Mouse (Mus musculus): ENCODE measurements around the gene Macf1. TPM values are rescaled to one million over a fixed set of nuclear protein-coding genes. Genes with fewer than 3 reads are reported as not detected.

Gene Macf1
- polyA plus RNA-seq, 1 experiment from 2014 or later: 55.5 TPM

DNA sequence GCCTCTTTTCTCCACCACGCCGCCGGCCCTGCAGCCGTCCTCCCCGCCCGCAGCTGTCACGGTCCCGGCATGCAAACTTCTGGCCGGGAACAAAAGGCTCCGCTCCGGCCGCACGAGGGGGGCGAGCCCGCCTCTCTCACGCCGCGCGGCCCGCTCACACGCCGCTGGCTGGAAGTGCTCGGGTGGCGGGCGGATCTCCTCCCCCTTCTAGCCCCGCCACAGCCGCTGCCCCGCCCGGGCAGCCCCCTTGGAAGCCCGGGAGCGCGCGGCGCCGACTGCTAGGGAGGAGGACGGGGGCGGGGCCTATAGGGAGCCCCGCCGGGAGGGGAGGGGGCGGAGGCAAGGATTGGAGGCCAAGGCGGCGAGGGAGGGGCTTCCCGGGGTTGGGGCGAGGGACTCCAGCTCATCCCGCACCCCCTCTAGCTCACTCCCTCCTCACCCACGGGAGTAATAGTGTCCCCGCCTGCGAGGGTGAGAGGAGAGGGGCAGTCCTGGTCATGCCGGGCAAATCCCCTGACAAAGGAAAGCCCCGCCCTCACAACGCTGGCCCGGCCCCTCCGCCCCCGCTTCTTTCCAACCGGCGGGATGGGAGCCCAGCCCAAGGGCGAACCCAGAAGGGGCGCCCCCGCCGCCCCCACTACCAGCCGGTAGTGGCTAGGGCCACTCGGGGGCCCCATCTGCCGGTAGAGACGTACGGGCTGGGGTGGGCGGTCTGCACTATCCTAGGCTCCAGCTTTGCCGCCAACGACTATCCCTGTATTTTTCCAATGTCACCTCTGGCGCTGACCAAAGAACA lies 272.2 kb downstream of the Macf1 start:
- Histone ChIP-seq H3K36me3 (peaks cover 34% of the 10 kb centered on the region), H3K4me3 (peak overlapping the region; percentile 90), H3K27me3 (ENCODE audit: low read depth, poor library complexity, severe bottlenecking) (no peaks in the 10 kb centered on the region), H3K4me1 (peaks cover 61% of the 10 kb centered on the region), H3K9me3 (replicated peaks) (no peaks in the 10 kb centered on the region), H3K27ac (peak overlapping the region; percentile 99)
- under 1% methylated on average over 68 of the region's 69 CpGs for WGBS
- peak; percentile 95 for DNase-seq (ENCODE audit: low spot score)

DNA sequence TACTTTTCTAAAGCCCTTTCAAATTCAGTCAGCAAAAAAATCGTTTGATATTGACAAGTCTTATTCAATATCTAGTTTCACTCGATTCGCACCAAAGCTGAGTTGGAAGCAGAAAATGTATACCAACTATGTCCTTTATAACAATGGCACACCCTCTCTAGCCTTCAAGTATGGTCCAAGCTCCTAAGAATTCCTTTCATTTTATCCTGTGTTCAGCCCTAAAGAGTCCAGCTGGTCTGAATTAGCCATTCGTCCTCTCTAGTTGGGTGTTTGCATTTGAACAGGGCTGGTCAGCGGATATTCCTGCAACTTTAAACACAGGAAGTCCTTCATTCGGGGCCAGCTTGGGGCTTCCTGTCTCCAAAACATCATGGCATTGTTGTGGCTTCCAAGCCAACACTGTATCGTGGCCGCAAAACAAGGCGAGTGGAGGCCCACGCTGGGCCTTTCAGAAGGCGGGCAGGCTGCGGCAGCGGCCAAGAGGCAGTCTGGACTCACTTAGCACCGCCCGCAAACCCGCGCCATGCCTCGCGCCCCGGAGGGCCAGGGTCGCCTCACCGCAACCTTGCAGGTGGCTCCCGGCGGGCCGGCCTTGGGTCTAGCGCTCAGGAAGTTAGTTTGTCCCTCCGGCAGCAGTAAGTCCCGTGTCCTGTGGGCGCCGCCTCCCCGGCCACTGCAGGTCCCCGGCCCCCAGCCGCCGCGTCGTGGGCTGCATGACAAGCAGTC lies 273.0 kb downstream of the Macf1 start:
- H3K27me3 ChIP-seq (ENCODE audit: low read depth, poor library complexity, severe bottlenecking): no peaks in the 10 kb centered on the region
- WGBS: 4% methylated on average over 36 of the region's 36 CpGs
- no peaks in the 10 kb centered on the region for H3K9me3 ChIP-seq (replicated peaks)
- no peak for DNase-seq (ENCODE audit: low spot score)
- peaks cover 42% of the 10 kb centered on the region for H3K36me3 ChIP-seq
- peaks cover 69% of the 10 kb centered on the region for H3K4me1 ChIP-seq
- H3K4me3 ChIP-seq: peak overlapping the region; percentile 90
- peak overlapping the region; percentile 99 for H3K27ac ChIP-seq

DNA sequence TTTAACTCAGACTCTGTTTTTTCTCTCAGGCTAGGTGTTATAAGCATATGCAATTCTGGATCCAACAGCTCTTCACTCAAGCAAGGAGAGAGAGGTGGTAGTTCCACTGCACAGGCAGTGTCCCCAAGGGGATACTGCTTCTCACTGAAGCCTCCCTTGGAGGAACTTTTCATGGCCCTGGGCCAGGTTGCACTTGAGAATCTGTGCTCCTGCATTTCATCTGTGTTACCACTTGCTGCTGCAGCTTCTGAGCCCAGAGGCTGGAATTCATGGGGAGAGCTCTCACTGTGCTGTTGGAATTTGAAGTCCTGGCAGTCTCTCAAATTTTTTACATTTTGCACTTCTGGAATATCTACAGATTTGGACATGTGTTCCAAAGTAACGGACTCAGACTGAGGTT lies 274.4 kb downstream of the Macf1 start:
- peaks cover 83% of the 10 kb centered on the region for H3K4me1 ChIP-seq
- no peaks in the 10 kb centered on the region for H3K27me3 ChIP-seq (ENCODE audit: low read depth, poor library complexity, severe bottlenecking)
- 98% methylated on average over 1 of the region's 1 CpGs for WGBS
- no peak overlapping the region for H3K4me3 ChIP-seq
- peaks cover 53% of the 10 kb centered on the region for H3K36me3 ChIP-seq
- no peak for DNase-seq (ENCODE audit: low spot score)
- H3K9me3 ChIP-seq (replicated peaks): no peaks in the 10 kb centered on the region
- no peak overlapping the region for H3K27ac ChIP-seq

DNA sequence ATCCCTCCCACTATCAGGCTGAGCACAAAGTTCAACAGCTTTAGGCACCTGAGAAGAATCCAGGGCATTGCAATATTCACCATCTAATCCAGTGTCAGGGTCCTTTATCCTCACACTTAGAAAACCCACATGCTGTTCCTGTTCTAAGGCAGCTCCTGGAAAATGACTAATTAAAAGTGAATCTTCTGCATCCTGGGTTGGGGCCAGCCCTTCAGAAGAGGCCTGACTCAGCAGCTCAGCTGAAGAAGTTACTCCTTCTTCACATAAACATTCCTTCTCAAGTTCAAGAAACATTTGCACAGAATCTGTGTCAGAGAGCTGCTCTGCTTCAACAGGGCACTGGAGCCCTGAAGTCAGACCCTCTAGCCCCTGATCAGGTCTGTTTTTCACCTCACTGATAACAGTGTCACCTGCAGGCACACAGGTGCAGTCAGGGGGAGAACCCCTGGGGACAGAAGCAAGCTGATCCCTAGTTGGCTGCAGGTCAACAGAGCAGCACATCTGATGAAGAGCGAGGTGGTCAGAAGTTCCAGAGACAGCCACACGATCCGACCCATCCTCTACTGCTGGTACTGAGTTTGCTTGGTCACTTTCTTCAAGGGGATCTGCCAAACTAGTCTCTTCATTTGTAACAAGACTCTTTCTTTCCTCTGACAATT lies 275.0 kb downstream of the Macf1 start:
- DNase-seq (ENCODE audit: low spot score): no peak
- H3K4me1 ChIP-seq: peaks cover 88% of the 10 kb centered on the region
- peaks cover 59% of the 10 kb centered on the region for H3K36me3 ChIP-seq
- WGBS: 79% methylated on average over 3 of the region's 3 CpGs
- H3K4me3 ChIP-seq: no peak overlapping the region
- H3K9me3 ChIP-seq (replicated peaks): no peaks in the 10 kb centered on the region
- H3K27ac ChIP-seq: no peak overlapping the region
- H3K27me3 ChIP-seq (ENCODE audit: low read depth, poor library complexity, severe bottlenecking): no peaks in the 10 kb centered on the region

DNA sequence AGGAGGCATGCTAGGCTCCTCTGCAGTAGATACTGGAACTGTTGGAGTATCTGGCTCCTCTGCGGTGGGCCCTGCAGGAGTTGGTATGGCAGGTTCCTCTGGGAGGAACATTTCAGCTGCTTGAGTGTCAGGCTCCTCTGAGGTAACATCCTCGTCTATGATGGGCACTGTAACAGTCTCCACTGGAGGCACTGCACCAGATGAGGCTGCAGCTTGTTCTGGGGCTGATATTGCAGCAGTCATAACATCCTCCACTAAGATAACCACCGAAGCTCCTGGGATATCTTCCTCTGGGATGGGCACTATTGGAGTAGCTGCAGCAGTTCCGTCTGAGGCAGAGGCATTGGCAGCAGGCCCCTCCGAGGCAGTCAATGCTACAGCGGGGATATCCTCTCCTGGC lies 276.4 kb downstream of the Macf1 start:
- DNase-seq (ENCODE audit: low spot score): no peak
- Histone ChIP-seq H3K9me3 (replicated peaks) (no peaks in the 10 kb centered on the region), H3K4me3 (peak overlapping the region; percentile 40), H3K4me1 (peaks cover 86% of the 10 kb centered on the region), H3K27me3 (ENCODE audit: low read depth, poor library complexity, severe bottlenecking) (no peaks in the 10 kb centered on the region), H3K27ac (no peak overlapping the region), H3K36me3 (peaks cover 61% of the 10 kb centered on the region)
- 80% methylated on average over 6 of the region's 6 CpGs for WGBS

DNA sequence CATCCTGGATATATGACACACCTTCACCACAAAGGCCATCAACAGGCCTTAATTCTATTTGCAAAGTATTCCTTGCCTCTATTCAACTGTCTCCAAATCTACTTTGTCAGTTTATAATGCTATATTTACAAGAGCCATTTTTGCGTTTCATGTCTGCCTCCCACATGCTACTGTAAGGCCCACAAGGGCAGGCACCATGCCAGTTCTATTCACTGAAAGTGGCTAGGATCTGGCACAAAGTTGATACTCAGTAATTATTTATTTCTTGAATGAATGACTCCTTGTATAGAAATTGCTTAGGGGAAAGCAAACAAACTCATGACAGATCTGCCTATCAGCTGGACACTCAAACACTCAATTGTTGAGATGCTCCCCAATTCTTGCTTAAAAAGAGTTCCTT lies 280.1 kb downstream of the Macf1 start:
- Histone ChIP-seq H3K27ac (no peak overlapping the region), H3K27me3 (ENCODE audit: low read depth, poor library complexity, severe bottlenecking) (no peaks in the 10 kb centered on the region), H3K36me3 (peaks cover 80% of the 10 kb centered on the region), H3K9me3 (replicated peaks) (no peaks in the 10 kb centered on the region), H3K4me3 (no peak overlapping the region), H3K4me1 (peaks cover 57% of the 10 kb centered on the region)
- DNase-seq (ENCODE audit: low spot score): no peak
- 95% methylated on average over 1 of the region's 1 CpGs for WGBS

DNA sequence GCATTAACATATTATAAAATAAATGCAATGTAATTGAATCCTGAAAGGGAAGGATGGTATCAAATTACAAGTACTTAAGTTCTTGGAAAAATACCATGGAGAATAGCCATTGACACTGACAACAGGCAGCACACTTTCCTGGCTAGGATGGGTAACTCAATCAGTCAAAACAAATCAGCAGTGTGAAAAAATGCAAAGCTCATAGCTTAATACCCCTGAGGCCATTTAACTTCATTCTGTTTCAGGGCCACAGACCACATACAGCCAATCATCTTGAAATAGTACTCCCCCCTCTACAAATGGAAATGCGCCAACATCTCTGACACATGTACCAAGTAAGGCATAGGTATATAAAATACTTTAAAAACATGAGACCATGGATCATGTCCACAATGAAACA lies 281.9 kb downstream of the Macf1 start:
- H3K27ac ChIP-seq: no peak overlapping the region
- peaks cover 39% of the 10 kb centered on the region for H3K4me1 ChIP-seq
- no peaks in the 10 kb centered on the region for H3K27me3 ChIP-seq (ENCODE audit: low read depth, poor library complexity, severe bottlenecking)
- H3K9me3 ChIP-seq (replicated peaks): no peaks in the 10 kb centered on the region
- WGBS: 89% methylated on average over 1 of the region's 1 CpGs
- peaks cover 80% of the 10 kb centered on the region for H3K36me3 ChIP-seq
- H3K4me3 ChIP-seq: no peak overlapping the region
- no peak for DNase-seq (ENCODE audit: low spot score)

DNA sequence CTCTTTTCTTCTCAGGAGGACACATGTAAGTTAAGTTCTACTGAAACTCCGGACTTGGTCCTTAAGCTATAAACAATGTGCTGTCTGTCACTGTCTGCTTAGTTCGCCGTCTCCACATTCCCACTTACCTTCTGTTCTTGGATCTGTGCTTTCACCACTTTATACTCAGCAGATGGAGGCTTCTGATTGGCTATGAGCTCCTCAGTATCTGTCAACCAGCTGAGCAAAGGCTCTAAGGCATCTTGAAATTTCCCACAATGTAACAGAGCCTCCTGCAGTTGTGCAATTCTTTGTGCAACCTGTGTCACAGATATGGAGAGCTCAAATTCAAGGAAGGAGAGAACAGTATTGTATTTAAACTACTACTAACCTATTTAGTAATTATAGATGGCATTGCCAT lies 282.9 kb downstream of the Macf1 start:
- no peak for DNase-seq (ENCODE audit: low spot score)
- Histone ChIP-seq H3K27me3 (ENCODE audit: low read depth, poor library complexity, severe bottlenecking) (no peaks in the 10 kb centered on the region), H3K27ac (no peak overlapping the region), H3K9me3 (replicated peaks) (no peaks in the 10 kb centered on the region), H3K4me3 (no peak overlapping the region), H3K4me1 (peaks cover 30% of the 10 kb centered on the region), H3K36me3 (peaks cover 82% of the 10 kb centered on the region)
- WGBS: 90% methylated on average over 3 of the region's 3 CpGs

DNA sequence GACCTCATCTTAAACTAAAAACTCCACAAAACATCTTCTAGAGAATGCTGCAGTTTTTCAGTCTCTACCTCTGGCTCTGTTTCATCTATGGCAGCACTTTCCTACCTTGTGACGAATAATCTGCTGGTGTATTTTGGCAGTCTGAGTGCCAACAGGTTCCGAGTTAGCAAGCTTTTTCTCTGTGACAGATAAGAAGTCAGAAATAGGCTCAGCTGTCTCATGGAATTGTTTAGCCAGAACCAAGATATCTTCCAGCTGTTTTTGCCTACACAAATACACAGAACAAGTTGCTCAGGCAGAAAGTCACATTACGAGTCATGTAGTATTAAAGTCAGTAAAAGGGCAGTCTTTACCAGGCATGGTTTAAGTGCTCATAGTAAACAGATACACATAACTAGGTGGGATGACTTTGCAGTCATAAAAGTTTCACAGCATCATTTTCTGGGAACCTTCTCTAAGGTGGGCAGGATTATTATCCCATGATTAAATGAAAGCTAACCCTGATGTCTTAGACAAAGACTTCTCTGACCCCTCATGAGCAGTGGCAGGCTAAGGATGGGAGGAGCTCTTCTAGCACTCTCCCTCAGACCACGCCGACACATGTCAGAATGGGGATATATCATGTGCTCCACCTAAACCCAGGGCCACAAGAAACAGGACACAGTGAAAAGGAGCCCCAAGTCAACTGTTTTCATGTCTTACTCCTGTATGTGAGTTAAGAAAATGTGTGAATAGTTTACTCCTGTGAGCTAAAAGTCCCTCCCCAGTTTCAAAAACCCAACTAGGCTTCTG lies 286.3 kb downstream of the Macf1 start:
- H3K9me3 ChIP-seq (replicated peaks): no peaks in the 10 kb centered on the region
- H3K4me3 ChIP-seq: no peak overlapping the region
- H3K27me3 ChIP-seq (ENCODE audit: low read depth, poor library complexity, severe bottlenecking): no peaks in the 10 kb centered on the region
- H3K27ac ChIP-seq: no peak overlapping the region
- 90% methylated on average over 5 of the region's 5 CpGs for WGBS
- peaks cover 3% of the 10 kb centered on the region; the same call in 1 of the 2 replicates for H3K4me1 ChIP-seq
- H3K36me3 ChIP-seq: peaks cover 93% of the 10 kb centered on the region
- DNase-seq (ENCODE audit: low spot score): no peak

DNA sequence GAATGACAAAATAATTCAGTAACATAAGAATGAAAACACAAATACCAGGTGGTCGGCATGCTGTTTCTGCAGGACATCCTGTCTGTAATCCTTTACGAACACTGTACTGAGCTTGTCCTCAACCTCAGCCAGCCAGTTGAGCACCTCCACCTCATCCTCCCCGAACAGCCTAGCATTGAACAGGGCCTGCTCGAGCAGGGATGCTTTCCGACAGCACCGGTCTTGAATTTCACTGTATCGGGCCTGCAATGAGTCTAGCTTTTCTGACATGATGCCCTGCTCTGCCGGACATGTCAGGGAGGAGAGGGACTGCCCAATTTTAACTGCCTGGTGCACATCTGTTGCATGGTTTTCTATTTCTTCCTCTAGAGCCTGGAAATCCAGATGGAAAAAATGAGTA lies 287.1 kb downstream of the Macf1 start:
- Histone ChIP-seq H3K36me3 (peaks cover 97% of the 10 kb centered on the region), H3K4me1 (no peaks in the 10 kb centered on the region), H3K27me3 (ENCODE audit: low read depth, poor library complexity, severe bottlenecking) (no peaks in the 10 kb centered on the region), H3K27ac (no peak overlapping the region), H3K4me3 (no peak overlapping the region), H3K9me3 (replicated peaks) (no peaks in the 10 kb centered on the region)
- WGBS: 96% methylated on average over 8 of the region's 8 CpGs
- no peak for DNase-seq (ENCODE audit: low spot score)

DNA sequence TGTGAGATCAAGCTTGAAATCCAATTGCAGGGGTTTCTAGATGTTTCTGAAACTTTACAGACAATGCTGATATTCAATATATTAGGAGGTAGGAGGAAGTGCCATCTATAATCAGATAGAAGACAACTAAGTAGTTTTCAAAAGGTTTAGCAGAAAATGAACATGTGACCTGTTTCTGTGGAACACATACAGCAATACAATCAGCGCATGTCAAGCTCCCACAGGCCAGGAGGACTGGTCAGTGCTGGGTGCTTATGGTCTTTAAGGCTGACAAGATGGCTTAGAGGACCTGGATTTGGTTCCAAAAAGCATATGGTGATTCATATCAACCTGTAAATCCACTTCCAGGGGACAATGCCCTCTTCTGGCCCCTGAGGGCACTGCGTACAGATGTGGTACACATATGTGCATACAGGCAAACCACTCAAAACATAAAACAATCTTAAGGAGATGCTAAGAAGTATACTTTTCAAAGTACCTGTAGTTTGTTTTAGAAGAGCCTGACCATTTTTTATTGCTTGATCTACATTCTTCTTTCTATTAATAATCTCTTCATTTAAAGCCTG lies 288.6 kb downstream of the Macf1 start:
- no peak for DNase-seq (ENCODE audit: low spot score)
- no peak overlapping the region for H3K4me3 ChIP-seq
- H3K27me3 ChIP-seq (ENCODE audit: low read depth, poor library complexity, severe bottlenecking): no peaks in the 10 kb centered on the region
- H3K9me3 ChIP-seq (replicated peaks): no peaks in the 10 kb centered on the region
- peaks cover 97% of the 10 kb centered on the region for H3K36me3 ChIP-seq
- no peaks in the 10 kb centered on the region for H3K4me1 ChIP-seq
- no peak overlapping the region for H3K27ac ChIP-seq
- 97% methylated on average over 2 of the region's 2 CpGs for WGBS

DNA sequence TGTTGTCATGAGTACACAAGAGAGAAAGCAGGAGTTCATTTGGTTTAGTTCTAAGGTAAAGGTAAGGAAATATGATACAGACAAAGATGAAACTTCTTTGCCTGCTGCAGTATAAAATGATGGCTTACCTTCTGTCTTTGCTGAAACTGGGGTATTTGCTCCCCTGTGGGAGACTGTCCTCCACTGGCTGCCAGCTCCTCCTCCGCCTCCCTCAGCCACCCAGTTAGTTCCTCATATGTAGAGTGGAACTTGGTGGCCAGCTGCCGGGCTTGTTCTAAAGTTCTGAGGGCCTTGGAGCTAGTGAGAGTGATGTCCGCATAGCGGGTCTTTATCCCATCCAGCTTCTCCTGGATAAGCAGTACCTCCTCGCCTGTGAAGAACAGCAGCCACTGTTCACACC lies 289.3 kb downstream of the Macf1 start:
- Histone ChIP-seq H3K27ac (no peak overlapping the region), H3K36me3 (peaks cover 98% of the 10 kb centered on the region)
- WGBS: 89% methylated on average over 5 of the region's 5 CpGs

More for the DNA sequence above, 289.3 kb downstream of the Macf1 start:
- no peaks in the 10 kb centered on the region for H3K4me1 ChIP-seq
- H3K4me3 ChIP-seq: no peak overlapping the region
- no peaks in the 10 kb centered on the region for H3K27me3 ChIP-seq (ENCODE audit: low read depth, poor library complexity, severe bottlenecking)
- H3K9me3 ChIP-seq (replicated peaks): no peaks in the 10 kb centered on the region
- DNase-seq (ENCODE audit: low spot score): no peak

All from limb, embryonic 10.5 days (tissue).